Mouse (Mus musculus) B cell, adult 2 months (primary cell): ENCODE results near the gene Parp1.

Experiments used
- DNase-seq, 2 experiments: peaks; one replicate each; pipeline ENCODE4 v3.0.0; 2022

Parp1 gene

DNA sequence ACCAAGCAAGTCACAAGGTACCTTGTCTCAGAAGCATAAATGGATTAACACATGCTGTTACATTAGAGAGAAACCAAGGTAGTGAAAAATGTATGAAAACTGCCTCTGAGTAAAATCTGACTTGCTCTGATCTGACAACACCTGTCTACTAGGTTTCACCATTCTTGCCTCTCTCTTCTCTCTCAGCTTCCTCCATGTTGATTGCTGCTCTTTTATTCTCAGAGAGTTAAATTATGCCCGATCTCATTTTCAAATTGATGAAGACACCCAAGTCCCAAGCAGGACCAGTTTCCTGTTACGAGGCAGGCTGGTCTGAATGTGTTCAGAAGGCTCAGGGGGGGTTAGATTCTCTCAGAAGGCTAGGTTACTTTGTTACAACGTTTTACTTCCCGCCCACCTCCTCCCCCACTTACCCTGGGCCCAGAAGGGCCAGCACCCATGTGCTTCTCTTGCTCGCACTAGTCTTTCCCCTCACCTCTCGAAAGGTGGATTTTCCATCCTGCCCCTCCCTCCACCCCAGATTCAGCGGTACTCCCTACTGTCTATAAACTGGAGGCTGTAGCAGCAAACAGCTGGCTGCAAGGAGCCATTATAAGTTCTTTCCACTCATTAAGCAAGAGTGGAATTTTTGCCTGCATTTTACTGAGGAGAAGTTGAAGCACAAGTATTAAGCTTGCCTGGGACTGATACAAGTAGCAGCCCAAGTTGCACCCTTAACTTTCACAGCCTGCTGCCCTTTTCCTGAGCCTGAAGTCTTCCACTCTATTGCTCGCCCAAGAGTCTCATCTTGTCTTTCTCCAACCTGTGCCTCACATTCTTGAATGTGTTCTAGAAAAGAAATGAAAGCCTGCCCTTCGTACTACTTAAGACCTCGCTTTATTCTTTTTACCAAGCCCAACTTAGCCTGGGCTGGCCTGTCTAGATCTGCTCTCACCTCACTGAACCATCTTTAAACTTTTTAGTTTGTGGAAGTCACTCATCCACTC lies 71.0 kb downstream of the Parp1 start:
- DNase-seq, result no peak

DNA sequence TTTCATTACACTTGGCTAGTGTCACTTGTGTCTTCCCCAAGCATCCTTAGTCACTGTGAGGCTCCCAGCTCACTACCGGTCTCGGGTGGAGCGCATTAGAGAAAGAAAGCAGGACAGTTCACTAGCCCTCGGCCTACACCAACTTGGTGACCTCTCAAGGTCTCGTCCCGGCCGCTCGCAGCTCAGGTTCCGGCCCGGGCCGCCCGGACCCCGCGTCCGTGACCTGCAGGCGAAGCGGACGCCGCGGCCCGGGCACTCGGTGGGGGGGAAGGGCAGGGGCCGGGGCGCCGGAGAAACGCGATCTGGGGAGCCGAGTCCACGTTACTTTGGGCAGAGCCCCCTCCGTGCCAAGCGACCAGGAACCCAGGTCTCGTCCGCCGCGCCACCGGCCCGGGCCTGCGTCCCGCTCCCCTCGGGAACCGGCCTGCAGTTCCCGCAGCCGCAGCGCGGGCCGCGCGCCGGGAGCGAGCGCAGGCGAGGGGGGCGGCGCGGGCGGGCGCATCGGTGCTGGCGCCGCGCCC lies 71.9 kb downstream of the Parp1 start:
- DNase-seq, result peak in 1 of 2 experiments; percentile 43

DNA sequence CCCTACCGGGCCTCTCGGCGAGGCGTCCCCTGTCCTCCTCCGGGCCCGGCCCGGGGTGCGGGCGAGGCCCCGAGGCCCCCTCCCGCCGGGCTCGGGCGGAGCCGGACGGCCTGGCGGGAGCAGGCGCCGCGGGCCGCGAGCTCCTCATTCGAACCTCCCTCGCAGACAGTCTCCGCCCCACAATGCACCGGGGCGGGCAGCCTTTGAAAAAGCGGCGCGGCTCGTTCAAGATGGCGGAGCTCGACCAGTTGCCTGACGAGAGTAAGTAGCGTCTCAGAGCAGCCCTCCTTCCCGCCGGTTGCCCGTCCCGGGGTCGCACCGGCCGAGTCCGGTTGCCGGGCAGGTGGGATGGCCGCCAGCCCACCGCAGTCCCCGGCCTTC lies 72.4 kb downstream of the Parp1 start, which contains the start of gene Lin9:
Gene Lin9 (plus strand): TSS at position 14 of the 381 bp plus-strand sequence.
- peak; percentile 92 for DNase-seq

DNA sequence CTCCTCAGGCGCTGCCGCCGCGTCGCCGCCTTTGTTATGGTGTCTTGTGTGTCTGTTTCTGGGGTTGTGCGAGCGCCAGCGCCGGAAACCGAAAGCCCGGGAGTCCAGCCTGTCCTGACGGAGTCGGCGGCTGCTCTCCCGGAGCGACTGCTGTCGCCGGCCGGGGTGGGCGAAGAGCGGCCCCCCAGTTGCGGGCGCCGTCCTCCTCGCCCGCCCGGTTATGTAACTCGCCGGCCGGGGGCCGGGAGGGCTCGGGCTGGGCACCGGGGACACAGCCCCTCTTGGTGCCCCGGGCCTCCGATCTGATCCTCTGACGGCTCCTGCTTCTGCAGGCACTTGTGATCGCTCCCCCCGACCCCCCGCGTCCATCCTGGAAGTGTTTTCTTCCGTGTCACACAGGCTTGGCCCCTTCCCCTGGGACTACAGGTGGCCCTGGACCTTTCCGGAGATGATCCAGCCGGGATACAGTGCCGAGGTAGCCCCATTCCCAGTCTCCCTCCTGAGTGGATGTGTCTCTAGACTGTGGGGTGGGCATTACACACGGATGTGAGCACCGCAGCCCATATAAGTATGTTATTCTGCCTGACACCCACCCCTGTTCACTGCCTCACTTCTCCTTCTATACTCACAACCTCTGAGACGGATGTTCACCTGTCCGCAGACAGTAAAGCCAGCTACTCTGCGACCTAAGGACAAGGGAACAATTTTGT lies 72.9 kb downstream of the Parp1 start:
- no peak for DNase-seq

DNA sequence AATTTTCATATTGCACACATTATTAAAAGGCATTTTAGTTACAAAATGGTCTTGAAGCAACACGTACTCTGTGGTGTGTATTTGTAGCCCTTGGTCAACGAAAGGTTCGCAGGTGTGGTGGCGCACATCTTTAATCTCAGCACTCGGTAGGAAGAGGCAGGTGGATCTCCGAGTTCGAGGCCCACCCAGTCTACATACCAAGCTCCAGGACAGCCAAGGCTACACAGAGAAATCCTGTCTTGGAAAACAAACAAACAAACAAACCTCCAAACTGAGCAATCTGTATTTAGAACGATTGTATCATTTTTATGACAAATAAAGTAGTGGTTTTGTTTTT lies 73.5 kb downstream of the Parp1 start:
- DNase-seq, result no peak
